Mouse (Mus musculus) brain, embryonic 18.5 days (tissue): ENCODE measurements at regions not wholly inside any gene's neighbourhood (a gene's known extent, or its start where the extent isn't known, plus 50 kb on each side); places are given as distances from the start of the nearest gene placed in this dataset.
"Not testable (repeated sequence)": the region's sequence is repeated elsewhere in the genome, so short reads cannot be mapped to it uniquely, and the experiment has no call there.

Experiments used
- DNase-seq: peaks from one replicate; pipeline ENCODE4 v3.0.0-alpha.2; 2012; ENCODE audit warnings: low read depth, low spot score

GRCm38 (mm10) chr4:28064935-28065334 is 748.0 kb upstream of the Epha7 start:
- DNase-seq = peak; percentile 22

GRCm38 (mm10) chr4:28065828-28066227 is 747.1 kb upstream of the Epha7 start:
- DNase-seq = no peak

GRCm38 (mm10) chr4:28079030-28079429 is 733.9 kb upstream of the Epha7 start:
- DNase-seq = no peak

- DNase-seq = no peak
Observed at GRCm38 (mm10) chr4:28092854-28093253, 720.1 kb upstream of the Epha7 start.

- DNase-seq = peak; percentile 39
Observed at GRCm38 (mm10) chr4:28143165-28143564, 669.8 kb upstream of the Epha7 start.

- DNase-seq = no peak
Observed at GRCm38 (mm10) chr4:28155116-28155515, 657.8 kb upstream of the Epha7 start.

- DNase-seq = peak; percentile 54
Observed at GRCm38 (mm10) chr4:28176771-28177170, 636.2 kb upstream of the Epha7 start.

GRCm38 (mm10) chr4:28190861-28191260 is 622.1 kb upstream of the Epha7 start:
- DNase-seq = no peak

- DNase-seq = no peak
Observed at GRCm38 (mm10) chr4:28227594-28228208, 585.2 kb upstream of the Epha7 start.

- DNase-seq = not testable (repeated sequence)
Observed at GRCm38 (mm10) chr4:28235516-28235915, 577.4 kb upstream of the Epha7 start.

GRCm38 (mm10) chr4:28242272-28242671 is 570.7 kb upstream of the Epha7 start:
- DNase-seq = peak; percentile 24
